In genomic region chr10:18965601-18966000, GRCm38 (mm10) we compare ENCODE assay signal across 9 mouse cellular contexts.
"Had no signal": no experiment of that assay in that cellular context is flagged by ENCODE, and none has a peak within 500 bp of the region (broad histone marks: within the 10 kb centered on the region; RNA-seq: fewer than 3 reads in every experiment).

No protein-coding gene starts in this region.

- H3K4me2 ChIP-seq: limb, embryonic 15.5 days; midbrain, embryonic 13.5 days; neural tube, embryonic 15.5 days had no signal

- H3K4me1 ChIP-seq: limb, embryonic 15.5 days; midbrain, embryonic 13.5 days; neural tube, embryonic 15.5 days had no signal

- H3K4me3 ChIP-seq: limb, embryonic 15.5 days; midbrain, embryonic 13.5 days; neural tube, embryonic 15.5 days had no signal

- H3K9me3 ChIP-seq: limb, embryonic 15.5 days; midbrain, embryonic 13.5 days; neural tube, embryonic 15.5 days had no signal

- H3K27me3 ChIP-seq: limb, embryonic 15.5 days; midbrain, embryonic 13.5 days; neural tube, embryonic 15.5 days had no signal

- ATAC-seq: midbrain, embryonic 13.5 days had no signal

- H3K27ac ChIP-seq: limb, embryonic 15.5 days; liver, embryonic 14.5 days; midbrain, embryonic 13.5 days; neural tube, embryonic 15.5 days had no signal

- DNase-seq: layer of hippocampus, adult 9-11 months; layer of hippocampus, postnatal 36 days; lung, adult 18-20 months; thymus, adult 18-20 months; thymus, postnatal 14 days had no signal

- H3K9ac ChIP-seq: limb, embryonic 15.5 days; liver, embryonic 14.5 days; midbrain, embryonic 13.5 days; neural tube, embryonic 15.5 days had no signal

- H3K36me3 ChIP-seq: limb, embryonic 15.5 days; midbrain, embryonic 13.5 days; neural tube, embryonic 15.5 days had no signal
